Mouse (Mus musculus) CD8-positive naive resting alpha-beta T cell, adult 57 days (primary cell): ENCODE data around the gene Sppl2b. TPM values are rescaled to one million over a fixed set of nuclear protein-coding genes. Genes with fewer than 3 reads are reported as not detected.

Experiments used
- total RNA-seq: library from RNA; stranded (reverse); gene quantifications from one replicate; pipeline ENCODE4 v1.2.4, GENCODE M21; 2023

Sppl2b gene
- total RNA-seq, result 25.5 TPM

DNA sequence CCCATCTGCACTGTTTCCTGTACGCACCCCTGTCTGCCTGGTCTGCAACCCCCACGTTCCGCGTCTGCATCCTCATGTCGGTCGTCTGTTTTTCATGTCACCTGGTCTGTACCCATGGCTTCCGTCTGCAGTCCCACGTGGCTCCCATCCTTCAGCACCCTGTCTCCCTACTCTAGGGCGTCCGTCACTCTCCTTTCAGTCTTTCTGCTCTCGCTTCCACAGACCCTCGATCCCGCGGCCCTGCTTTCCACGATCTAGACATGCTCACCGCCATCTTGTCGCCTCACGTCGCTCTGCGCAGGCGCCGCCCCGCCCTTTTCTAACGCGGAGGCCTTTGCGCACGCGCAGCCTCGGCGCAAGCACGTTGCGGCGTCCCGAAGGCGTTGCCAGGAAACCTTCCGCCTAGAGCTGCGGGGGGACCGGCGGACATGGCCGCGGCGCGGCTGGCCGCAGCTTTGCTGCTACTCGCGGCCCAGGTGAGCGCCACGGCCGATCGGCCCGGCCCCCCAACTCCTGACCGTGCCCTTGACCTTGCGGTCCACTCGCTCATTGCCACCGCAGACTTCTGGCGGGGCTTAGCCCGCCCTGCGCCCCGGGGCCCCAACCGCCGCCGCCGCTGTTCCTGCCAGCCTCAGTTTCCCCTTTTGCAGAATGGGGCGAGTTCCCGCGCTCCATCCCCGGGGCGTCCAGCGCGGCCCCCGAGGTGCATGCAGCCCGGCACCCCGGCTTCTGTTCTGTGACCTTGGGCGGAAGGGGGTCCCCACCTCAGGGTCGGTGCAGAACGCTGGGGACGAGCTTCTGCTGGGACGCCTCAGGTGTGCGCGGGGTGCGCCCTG is at the start of gene Sppl2b, which contains the start of gene Lsm7:
Gene Sppl2b (plus strand): TSS at position 363 of the 836 bp plus-strand sequence.
Gene Lsm7 (minus strand): TSS at position 297 of the 836 bp plus-strand sequence.

DNA sequence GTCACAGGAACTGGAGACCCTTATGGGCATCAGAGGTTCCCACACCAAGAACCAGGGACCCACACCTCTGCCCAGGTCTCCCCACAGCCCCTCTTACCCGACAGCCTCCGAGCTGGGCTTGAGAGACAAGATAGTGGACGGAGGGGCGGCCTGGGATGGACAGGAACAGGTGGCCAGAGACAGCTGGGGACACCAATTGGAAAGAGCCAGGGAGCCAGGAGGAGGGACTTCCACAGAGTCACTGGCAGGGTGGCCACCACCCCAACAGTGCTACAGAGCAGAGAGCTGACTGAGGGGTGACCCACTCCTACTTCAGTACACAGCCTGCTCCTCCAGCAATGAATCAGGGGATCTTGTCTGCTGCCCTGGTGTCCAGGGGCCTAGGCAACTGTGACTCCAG is 41.7 kb upstream of the Sppl2b start, which contains the start of gene Jsrp1:
Gene Jsrp1 (minus strand): TSS at position 133 of the 400 bp plus-strand sequence.

DNA sequence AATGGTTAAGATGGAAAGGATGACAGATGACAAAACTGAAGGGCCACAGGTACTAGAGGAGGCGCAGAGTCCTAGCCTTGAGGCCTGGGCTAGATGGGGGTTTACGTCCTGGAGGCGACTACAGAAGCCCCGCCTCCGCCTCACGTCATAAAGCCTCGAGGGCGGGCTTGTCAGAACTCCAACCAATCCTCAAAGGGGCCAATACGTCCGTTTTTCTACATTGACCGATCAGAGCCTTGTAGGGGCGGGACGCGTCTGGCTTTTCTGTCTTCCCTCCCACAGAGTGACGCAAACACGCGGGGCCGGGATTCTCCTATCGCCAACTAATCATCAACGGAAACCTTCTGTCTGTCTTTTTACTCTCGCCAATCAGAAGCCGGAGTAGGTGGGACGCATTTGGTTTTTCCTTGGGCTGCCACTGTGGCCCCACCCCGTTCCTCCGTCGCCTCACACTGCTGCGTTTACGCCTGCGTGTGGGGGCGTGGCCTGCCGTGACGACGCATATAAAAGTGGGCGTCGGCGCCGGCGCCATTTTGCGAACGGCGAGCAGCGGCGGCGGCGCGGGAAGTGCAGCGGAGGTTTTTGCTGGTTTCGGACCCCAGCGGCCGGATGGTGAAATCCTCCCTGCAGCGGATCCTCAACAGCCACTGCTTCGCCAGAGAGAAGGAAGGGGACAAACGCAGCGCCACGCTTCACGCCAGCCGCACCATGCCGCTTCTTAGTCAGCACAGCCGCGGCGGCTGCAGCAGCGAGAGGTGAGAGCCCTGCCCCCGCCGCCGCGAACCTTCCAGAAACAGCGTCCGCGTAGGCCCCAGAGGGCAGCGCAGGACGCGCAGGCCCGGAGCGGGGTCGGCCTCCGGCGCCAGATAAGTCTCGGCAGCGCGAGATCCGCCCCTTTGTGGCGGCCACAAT is 28.7 kb upstream of the Sppl2b start, which contains the start of gene Oaz1:
Gene Oaz1 (plus strand): TSS at position 506 of the 912 bp plus-strand sequence.

GRCm38 (mm10) chr10:80843931-80844547 is 11.0 kb upstream of the Sppl2b start, which contains the start of gene Lingo3:
Lingo3 (minus strand) TSS chr10:80844039.

DNA sequence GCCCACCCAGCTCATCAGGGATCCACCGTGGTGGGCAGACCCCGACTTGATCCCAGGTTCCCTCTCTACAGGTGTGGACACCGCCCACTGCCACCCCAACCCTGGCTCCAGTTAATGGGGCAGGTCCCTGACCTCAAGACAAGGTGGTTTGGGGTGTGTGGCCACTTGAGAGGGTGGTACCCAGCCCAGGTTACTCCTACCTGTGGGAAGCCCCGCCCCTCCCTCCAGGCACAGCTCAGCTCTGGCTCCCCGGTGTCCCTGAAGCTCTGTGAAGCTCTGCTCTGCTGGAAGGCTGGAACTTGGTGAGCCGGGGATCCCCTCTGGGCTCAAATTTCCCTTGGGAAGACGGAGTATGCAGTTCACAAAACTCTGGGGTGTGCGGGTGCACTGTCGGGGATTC is 16.5 kb downstream of the Sppl2b start, which contains the start of gene Tmprss9:
Gene Tmprss9 (plus strand): TSS at position 268 of the 400 bp plus-strand sequence.

GRCm38 (mm10) chr10:80900318-80901247 is 45.5 kb downstream of the Sppl2b start, which contains the start of gene Timm13:
Timm13 (minus strand) TSS chr10:80900969.

GRCm38 (mm10) chr10:80917779-80918434 is 62.8 kb downstream of the Sppl2b start, which contains the start of gene Lmnb2:
Lmnb2 (minus strand) TSS chr10:80918245.

Other genes starting within 250 kb of the Sppl2b start
- 4.5 TPM for gene Gm49322, start 249.3 kb upstream of the Sppl2b start, total RNA-seq
- gene Csnk1g2, start 232.4 kb upstream of the Sppl2b start, total RNA-seq, result 209 TPM
- 20.7 TPM for gene Btbd2, start 198.2 kb upstream of the Sppl2b start, total RNA-seq
- gene Mknk2, start 177.2 kb upstream of the Sppl2b start, total RNA-seq, result 330 TPM
- gene Mob3a, start 153.3 kb upstream of the Sppl2b start, total RNA-seq, result 138 TPM
- gene Izumo4, start 153.1 kb upstream of the Sppl2b start, total RNA-seq, result 45.1 TPM
- gene Ap3d1, start 113.0 kb upstream of the Sppl2b start, total RNA-seq, result 123 TPM
- 72.9 TPM for gene Dot1l, start 100.1 kb upstream of the Sppl2b start, total RNA-seq
- gene Sf3a2, start 57.1 kb upstream of the Sppl2b start, total RNA-seq, result 81.1 TPM
- 141 TPM for gene Plekhj1, start 56.6 kb upstream of the Sppl2b start, total RNA-seq
- 1.4 TPM for gene Amh, start 50.0 kb upstream of the Sppl2b start, total RNA-seq
- not detected for gene Jsrp1, start 41.8 kb upstream of the Sppl2b start, total RNA-seq
- 517 TPM for gene Oaz1, start 28.6 kb upstream of the Sppl2b start, total RNA-seq
- gene Lingo3, start 11.2 kb upstream of the Sppl2b start, total RNA-seq, result not detected
- 31.3 TPM for gene Lsm7, start 66 bp upstream of the Sppl2b start, total RNA-seq
- gene Tmprss9, start 16.6 kb downstream of the Sppl2b start, total RNA-seq, result not detected
- gene Timm13, start 45.7 kb downstream of the Sppl2b start, total RNA-seq, result 62.9 TPM
- 12.3 TPM for gene Lmnb2, start 63.0 kb downstream of the Sppl2b start, total RNA-seq
- gene Gadd45b, start 74.8 kb downstream of the Sppl2b start, total RNA-seq, result 20.3 TPM
- gene Gng7, start 159.7 kb downstream of the Sppl2b start, total RNA-seq, result not detected
- gene Diras1, start 170.4 kb downstream of the Sppl2b start, total RNA-seq, result not detected
- gene Slc39a3, start 182.2 kb downstream of the Sppl2b start, total RNA-seq, result 16.8 TPM
- gene Sgta, start 204.9 kb downstream of the Sppl2b start, total RNA-seq, result 52.5 TPM
- gene Thop1, start 214.8 kb downstream of the Sppl2b start, total RNA-seq, result 11.8 TPM
- gene Creb3l3, start 243.6 kb downstream of the Sppl2b start, total RNA-seq, result not detected